Mouse (Mus musculus): Measurements from ENCODE around the gene Cxcr2. TPM values are rescaled to one million over a fixed set of nuclear protein-coding genes. Genes with fewer than 3 reads are reported as not detected.
A peak's percentile ranks its signal among the peaks of the same experiment; 100 is the strongest.

The Cxcr2 gene
- polyA plus RNA-seq, 1 experiment from 2014 or later, result 0.07 TPM

DNA sequence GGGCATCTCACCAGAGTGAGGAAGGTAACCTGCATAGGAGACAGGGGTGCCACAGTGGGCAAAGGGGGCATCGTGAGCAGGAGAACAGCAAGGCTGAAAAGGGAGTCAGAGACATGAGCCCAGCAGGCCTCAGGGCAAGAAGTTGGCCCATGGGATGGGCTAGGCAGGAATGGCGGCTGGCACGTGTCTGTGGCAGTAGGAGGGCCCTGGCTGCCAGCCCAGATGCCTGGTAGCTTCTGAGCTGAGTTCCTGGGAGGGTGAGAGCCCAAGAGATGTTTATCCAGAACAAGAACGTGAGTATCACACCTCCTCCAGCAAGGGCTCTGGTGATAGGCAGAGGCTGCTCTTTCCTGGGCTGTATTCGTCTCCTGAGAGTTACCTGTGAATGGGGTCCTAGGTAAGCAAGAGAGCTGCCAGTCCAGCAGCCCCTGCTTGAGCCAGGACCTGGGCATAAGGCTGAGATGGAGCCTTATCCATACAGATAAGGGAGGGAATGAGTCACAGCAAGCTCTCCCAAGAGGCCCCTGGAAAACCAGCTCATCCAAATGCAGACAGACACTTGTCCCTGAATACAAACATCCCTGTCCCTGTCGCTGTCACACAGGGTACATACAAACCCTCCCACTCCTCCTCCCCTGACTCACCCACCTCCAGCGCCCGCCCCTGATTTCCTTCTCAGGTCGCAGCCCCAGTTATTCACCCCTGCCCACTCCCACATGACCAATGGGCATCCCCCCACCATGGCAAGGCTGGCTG lies 31.8 kb upstream of the Cxcr2 start:
- no peak overlapping the region; the same call in 1 of the 2 replicates for H3K27ac ChIP-seq
- H3K36me3 ChIP-seq, result no peaks in the 10 kb centered on the region
- no peak overlapping the region for H3K9ac ChIP-seq
- peaks cover 40% of the 10 kb centered on the region for H3K27me3 ChIP-seq
- ATAC-seq (ENCODE audit: insufficient number of reproducible peaks, insufficient read depth, low FRiP score, low TSS enrichment, low read depth), result no peak
- WGBS, result 48% methylated on average over 9 of the region's 9 CpGs
- peaks cover 24% of the 10 kb centered on the region for H3K4me1 ChIP-seq
- H3K4me2 ChIP-seq, result no peak overlapping the region
- no peaks in the 10 kb centered on the region for H3K9me3 ChIP-seq
- no peak overlapping the region for H3K4me3 ChIP-seq

DNA sequence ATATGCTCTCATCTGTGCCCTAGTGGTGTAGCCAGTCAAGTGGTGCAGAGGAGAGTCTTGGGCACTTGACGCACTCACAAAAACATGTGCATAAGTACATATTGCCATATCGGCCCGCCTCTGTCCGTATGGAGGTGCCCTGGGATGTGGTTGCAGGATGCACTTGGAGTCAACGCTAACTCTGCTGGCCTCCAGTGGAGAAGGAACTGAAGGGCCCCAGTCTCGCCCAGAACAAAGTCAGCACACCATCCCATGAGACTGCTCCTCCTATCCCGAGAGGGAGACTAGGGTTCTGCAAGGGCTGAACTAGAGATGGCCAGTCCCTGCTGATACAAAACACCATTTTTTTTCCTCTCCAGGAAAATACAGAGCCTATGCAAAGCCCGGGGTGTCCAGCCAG lies 30.6 kb upstream of the Cxcr2 start:
- Histone ChIP-seq H3K4me2 (peak overlapping the region; percentile 86; the same call in 1 of the 2 replicates), H3K9me3 (no peaks in the 10 kb centered on the region), H3K27ac (no peak overlapping the region), H3K36me3 (no peaks in the 10 kb centered on the region), H3K27me3 (peaks cover 40% of the 10 kb centered on the region), H3K9ac (no peak overlapping the region), H3K4me1 (peaks cover 24% of the 10 kb centered on the region), H3K4me3 (0 out of 2 replicates have a peak overlapping the region, but pooled peaks have one; percentile 60)
- ATAC-seq (ENCODE audit: insufficient number of reproducible peaks, insufficient read depth, low FRiP score, low TSS enrichment, low read depth), result no peak
- 60% methylated on average over 8 of the region's 8 CpGs for WGBS

DNA sequence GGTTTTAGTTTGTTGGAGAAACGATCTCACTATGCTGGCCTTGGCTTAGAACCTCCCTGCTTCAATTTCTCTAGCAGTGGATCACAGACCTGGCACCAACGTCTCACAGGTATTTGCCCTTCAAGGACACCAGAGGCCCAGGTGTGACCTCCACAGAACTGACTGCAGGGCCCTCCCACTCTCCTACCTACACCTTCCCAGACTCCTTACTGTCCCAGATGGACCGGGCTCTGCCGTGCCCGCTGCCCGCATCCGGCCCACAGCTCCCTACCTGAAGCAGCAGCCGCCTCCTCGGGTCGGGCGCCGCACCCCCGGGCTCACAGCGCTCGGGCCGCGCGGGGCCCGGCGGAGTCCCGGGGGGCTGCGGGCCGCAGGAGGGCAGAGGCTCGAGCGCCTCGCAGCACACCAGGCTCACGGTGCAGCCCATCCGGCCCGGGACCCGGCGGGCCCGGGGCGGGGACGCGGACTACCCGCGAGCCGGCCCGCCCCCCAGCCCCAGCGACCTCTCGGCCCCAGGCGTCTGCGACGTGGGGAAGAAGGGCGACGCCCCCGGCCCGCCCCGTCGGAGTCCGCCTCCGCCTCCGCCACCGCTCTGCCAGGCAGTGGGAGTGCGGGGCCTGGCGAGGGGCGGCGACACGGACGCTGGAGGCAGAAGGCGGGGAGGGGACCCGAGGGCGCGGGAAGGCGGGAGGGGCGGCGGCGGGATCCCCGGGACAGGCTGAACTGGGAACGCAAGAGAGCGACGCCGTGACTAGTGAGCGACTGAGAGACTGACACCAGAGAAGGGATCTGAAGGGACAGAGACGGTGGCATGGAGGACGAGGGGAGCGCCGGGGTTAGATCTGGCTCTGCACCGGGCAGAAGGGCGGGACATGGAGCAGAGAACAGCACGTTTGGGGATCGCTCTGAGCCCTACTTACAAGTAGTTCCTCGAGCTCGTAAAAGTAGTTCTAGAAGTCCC lies 29.5 kb upstream of the Cxcr2 start, which contains the start of gene Tns1:
TSS of gene Tns1 (minus strand) at position 429 of the 961 bp plus-strand sequence.
- Histone ChIP-seq H3K9ac (peak within 1 kb of the TSS; percentile 80), H3K9me3 (no peaks in the 10 kb centered on the region), H3K4me2 (peak within 1 kb of the TSS; percentile 86), H3K36me3 (no peaks in the 10 kb centered on the region), H3K27me3 (peaks cover 40% of the 10 kb centered on the region), H3K27ac (no peak within 1 kb of the TSS), H3K4me3 (peak within 1 kb of the TSS; percentile 60), H3K4me1 (peaks cover 20% of the 10 kb centered on the region)
- peak; percentile 65 for ATAC-seq (ENCODE audit: insufficient number of reproducible peaks, insufficient read depth, low FRiP score, low TSS enrichment, low read depth)
- 2% methylated on average over 83 of the region's 84 CpGs for WGBS

DNA sequence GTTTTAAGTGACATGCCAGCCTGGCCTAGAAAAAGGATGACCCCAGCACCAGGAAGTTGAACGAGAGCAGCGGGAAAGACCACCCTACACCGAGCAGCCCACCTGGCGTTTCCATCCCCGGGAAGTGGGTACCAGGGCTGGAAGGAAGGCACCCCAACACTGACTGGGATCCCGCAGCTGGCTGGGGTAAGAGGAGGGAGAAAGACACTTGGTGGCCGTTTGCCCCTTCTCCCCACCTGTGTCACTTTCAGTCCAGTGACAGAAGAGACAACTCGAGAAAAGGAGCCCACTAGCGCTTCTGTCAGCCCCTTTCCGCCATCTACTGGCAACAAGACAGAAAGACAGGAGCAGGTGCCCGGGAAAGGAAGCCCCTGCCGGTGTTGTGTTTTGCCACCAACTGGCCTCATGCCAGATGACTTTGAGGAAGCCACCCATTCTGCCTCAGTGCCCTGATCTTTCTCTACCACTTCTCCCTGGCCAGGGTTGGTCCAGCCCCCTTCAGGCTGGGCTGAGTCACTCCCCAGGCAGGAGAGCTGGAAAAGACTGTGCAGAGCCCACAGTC lies 28.7 kb upstream of the Cxcr2 start, which contains the start of gene Rufy4:
TSS of gene Rufy4 (plus strand) at position 551 of the 562 bp plus-strand sequence.
- Histone ChIP-seq H3K9me3 (no peaks in the 10 kb centered on the region), H3K4me2 (peak within 1 kb of the TSS; percentile 86), H3K4me1 (peaks cover 18% of the 10 kb centered on the region), H3K9ac (peak within 1 kb of the TSS; percentile 80), H3K27me3 (peaks cover 40% of the 10 kb centered on the region), H3K27ac (no peak within 1 kb of the TSS), H3K36me3 (no peaks in the 10 kb centered on the region), H3K4me3 (peak within 1 kb of the TSS; percentile 60)
- no peak for ATAC-seq (ENCODE audit: insufficient number of reproducible peaks, insufficient read depth, low FRiP score, low TSS enrichment, low read depth)
- WGBS, result 0% methylated on average over 12 of the region's 12 CpGs

DNA sequence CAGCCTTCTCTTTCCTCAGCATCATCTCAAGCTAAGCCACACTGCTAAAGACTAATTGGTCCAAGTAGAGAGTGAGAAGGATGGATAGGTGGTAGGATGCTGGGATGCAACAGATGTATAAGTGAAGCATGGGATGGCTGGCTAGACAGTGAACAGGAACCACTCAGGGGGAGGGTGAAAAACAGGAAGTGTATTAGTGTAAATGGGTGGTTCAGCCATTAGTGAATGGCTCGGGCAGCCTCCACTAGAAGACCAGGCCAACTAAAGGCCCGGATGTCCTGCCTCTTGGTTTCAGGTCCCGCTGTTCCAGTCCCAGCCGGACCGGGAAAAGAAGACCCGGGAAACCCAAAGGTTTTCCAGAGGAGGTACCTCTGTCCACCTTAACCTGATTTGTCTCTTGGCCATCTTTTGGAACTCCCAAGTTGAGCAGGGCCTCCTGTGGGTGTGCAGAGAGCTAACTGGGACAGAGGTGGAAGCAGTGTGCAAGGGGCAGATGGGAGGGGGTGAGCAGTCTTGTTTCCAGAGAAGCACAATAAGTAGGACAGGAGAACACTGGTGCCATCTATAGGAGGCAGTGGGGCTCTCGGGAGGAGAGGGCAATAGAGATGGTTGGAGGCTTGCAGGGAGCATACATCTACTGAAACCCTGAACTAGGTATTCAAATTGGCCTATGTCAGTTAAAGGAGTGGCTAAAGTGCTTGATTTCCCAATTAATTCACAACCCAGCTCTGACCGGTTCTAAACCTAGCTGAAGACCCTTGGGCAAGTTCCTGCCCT lies 22.7 kb upstream of the Cxcr2 start:
- Histone ChIP-seq H3K27ac (no peak overlapping the region), H3K4me3 (no peak overlapping the region), H3K27me3 (peaks cover 4% of the 10 kb centered on the region), H3K4me1 (no peaks in the 10 kb centered on the region), H3K36me3 (no peaks in the 10 kb centered on the region), H3K9me3 (no peaks in the 10 kb centered on the region), H3K9ac (no peak overlapping the region), H3K4me2 (no peak overlapping the region)
- ATAC-seq (ENCODE audit: insufficient number of reproducible peaks, insufficient read depth, low FRiP score, low TSS enrichment, low read depth), result no peak
- WGBS, result 93% methylated on average over 8 of the region's 8 CpGs

DNA sequence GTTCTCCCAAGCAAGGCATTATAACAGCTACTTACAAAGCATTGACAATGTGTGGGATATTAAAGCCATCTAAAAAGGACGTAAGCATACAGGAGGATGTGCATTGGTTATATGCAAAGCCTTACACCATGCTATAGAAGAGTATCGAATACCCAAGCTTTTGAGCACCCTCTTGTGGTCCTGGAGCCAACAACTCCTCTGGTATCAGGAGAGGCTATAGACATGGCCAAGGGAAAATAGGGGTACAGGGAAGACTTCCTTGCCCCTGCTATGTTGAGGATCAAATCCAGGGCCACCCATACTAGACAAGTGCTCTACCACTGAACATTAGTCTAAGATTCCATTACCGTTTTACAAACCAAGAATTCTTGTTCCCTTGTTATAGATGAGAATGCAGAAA lies 21.8 kb upstream of the Cxcr2 start:
- Histone ChIP-seq H3K27me3 (no peaks in the 10 kb centered on the region), H3K4me3 (no peak overlapping the region), H3K27ac (no peak overlapping the region), H3K4me2 (no peak overlapping the region), H3K4me1 (no peaks in the 10 kb centered on the region), H3K9me3 (no peaks in the 10 kb centered on the region), H3K36me3 (no peaks in the 10 kb centered on the region), H3K9ac (no peak overlapping the region)
- no peak for ATAC-seq (ENCODE audit: insufficient number of reproducible peaks, insufficient read depth, low FRiP score, low TSS enrichment, low read depth)
- WGBS, result 61% methylated on average over 3 of the region's 3 CpGs

DNA sequence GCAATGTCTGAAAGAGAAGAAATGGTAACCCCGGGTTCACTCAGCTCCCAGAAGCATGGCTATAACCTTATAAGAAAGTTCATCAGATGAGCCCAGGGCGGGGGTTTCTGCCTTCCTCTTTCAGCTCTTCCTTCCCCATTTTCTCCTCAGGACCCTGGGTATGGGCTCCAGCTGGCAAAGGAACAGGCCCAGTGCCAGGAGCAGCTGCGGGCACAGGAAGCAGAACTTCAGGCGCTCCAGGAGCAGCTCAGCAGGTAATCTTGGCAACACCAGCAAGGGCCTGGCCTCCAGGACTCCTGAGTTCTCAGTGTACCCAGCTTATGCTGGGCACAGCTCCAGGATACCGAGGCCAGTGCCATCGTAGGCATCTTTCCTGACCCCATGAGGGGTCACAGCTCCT lies 19.8 kb upstream of the Cxcr2 start:
- Histone ChIP-seq H3K4me1 (no peaks in the 10 kb centered on the region), H3K4me3 (no peak overlapping the region), H3K4me2 (no peak overlapping the region), H3K27me3 (no peaks in the 10 kb centered on the region), H3K9me3 (no peaks in the 10 kb centered on the region), H3K9ac (no peak overlapping the region), H3K36me3 (no peaks in the 10 kb centered on the region), H3K27ac (no peak overlapping the region)
- 81% methylated on average over 6 of the region's 6 CpGs for WGBS
- ATAC-seq (ENCODE audit: insufficient number of reproducible peaks, insufficient read depth, low FRiP score, low TSS enrichment, low read depth), result no peak

DNA sequence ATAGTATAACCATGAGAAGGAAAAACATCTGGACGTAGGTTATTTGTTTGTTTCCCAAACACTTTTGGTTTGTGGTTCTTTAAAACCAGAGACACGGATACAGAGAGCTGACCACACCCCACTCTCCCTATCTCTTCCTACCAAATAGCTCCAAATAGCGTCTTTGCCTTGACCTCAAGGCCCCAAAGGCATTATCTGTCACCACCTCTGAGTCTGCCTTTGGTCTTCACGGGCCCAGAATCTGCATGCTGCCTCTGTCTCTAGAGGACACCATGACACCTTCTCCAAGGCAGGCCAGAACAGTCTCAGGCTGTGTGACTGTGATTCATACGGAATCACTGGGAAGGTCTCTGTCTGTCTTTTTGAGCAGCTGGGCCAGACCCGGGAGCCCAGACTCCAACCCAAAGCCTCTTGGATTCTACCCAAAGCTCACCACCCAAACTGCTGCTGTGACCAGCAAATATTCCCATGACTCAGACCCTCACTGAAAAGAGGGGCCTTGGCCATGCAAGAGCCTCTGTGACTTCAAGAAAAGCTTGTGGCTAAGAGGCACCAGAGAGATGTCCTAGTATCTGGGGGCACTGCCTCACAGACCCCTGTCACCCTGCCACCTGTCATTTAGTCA lies 18.4 kb upstream of the Cxcr2 start:
- Histone ChIP-seq H3K9ac (no peak overlapping the region), H3K4me1 (no peaks in the 10 kb centered on the region), H3K27me3 (no peaks in the 10 kb centered on the region), H3K4me2 (no peak overlapping the region), H3K9me3 (no peaks in the 10 kb centered on the region), H3K36me3 (no peaks in the 10 kb centered on the region), H3K27ac (no peak overlapping the region), H3K4me3 (no peak overlapping the region)
- WGBS, result 74% methylated on average over 6 of the region's 6 CpGs
- ATAC-seq (ENCODE audit: insufficient number of reproducible peaks, insufficient read depth, low FRiP score, low TSS enrichment, low read depth), result no peak

DNA sequence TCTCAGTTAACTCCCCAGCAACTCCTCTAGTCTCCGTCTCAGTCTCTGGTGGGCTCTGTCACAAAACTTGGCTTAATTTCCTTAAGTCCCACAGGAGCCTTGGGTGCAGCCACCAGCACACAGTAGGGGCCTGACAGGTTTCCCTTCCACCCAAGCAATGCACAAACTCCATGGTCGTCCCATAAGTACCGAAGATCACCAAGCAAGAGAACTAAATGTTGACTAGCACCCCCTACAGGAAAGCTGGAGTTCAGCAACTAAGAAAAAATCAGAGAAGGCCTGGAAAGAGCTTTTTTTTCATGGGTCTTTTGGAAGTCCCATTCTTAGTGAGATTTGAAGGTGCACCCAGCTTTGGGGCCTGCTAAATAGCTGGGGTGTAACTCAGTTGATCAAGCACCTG lies 14.4 kb upstream of the Cxcr2 start:
- no peaks in the 10 kb centered on the region for H3K4me1 ChIP-seq
- no peak overlapping the region for H3K4me3 ChIP-seq
- no peaks in the 10 kb centered on the region for H3K27me3 ChIP-seq
- no peak overlapping the region for H3K4me2 ChIP-seq
- H3K9me3 ChIP-seq, result no peaks in the 10 kb centered on the region
- H3K36me3 ChIP-seq, result no peaks in the 10 kb centered on the region
- WGBS, result 57% methylated on average over 3 of the region's 3 CpGs
- H3K27ac ChIP-seq, result no peak overlapping the region
- ATAC-seq (ENCODE audit: insufficient number of reproducible peaks, insufficient read depth, low FRiP score, low TSS enrichment, low read depth), result no peak
- H3K9ac ChIP-seq, result no peak overlapping the region

DNA sequence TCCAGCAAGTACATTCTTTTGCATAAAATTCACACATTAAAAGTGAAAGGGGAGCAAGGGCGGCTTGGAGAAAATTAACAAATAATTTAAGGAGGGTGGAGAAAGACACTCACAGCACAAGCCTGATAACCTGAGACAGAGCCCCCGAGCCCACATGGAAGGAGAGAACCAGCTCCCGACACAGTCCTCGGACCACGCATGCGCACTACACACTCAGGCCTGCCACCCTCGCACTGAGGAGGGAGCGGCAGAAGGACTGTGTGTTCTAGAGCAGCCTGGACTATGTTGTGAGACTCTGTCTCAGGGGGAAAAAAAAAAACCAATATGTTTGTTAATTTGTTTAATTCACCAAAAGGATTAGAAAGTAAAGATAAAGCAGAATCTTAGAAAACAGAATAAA lies 12.0 kb upstream of the Cxcr2 start:
- 81% methylated on average over 8 of the region's 8 CpGs for WGBS
- H3K4me2 ChIP-seq, result no peak overlapping the region
- H3K9ac ChIP-seq, result no peak overlapping the region
- no peak for ATAC-seq (ENCODE audit: insufficient number of reproducible peaks, insufficient read depth, low FRiP score, low TSS enrichment, low read depth)
- H3K4me1 ChIP-seq, result no peaks in the 10 kb centered on the region
- H3K9me3 ChIP-seq, result no peaks in the 10 kb centered on the region
- H3K27ac ChIP-seq, result no peak overlapping the region
- H3K36me3 ChIP-seq, result no peaks in the 10 kb centered on the region
- no peaks in the 10 kb centered on the region for H3K27me3 ChIP-seq
- no peak overlapping the region for H3K4me3 ChIP-seq

Measured in embryonic facial prominence, embryonic 13.5 days (tissue).